Mouse (Mus musculus) ES-Bruce4 (cell line): ENCODE measurements around the gene Pnmt.

ENCODE experiments used
- CTCF ChIP-seq: IDR thresholded peaks from one replicate; pipeline ENCODE4 v1.8.1; 2011; ENCODE audit warnings: low read depth, low read length
- EP300 ChIP-seq: IDR thresholded peaks from 2 replicates; pipeline ENCODE4 v1.6.1; 2011; ENCODE audit warnings: low read depth, low read length; ENCODE audit not compliant: insufficient read depth

GRCm38 (mm10) chr11:98413731-98414130, 27.5 kb downstream of the Pnmt start:
- no peak for TF ChIP-seq CTCF
- TF ChIP-seq EP300 = no peak
